Mouse (Mus musculus) heart, embryonic 14.5 days (tissue): ENCODE results near the gene Col11a2. TPM values are rescaled to one million over a fixed set of nuclear protein-coding genes. Genes with fewer than 3 reads are reported as not detected.

ENCODE experiments used
- ATAC-seq: fragments of 200-750 bp; cut with Nextera tagmentation; 2 replicates; pipeline ENCODE4 v1.8.0; 2017; ENCODE audit warnings: low read depth, moderate TSS enrichment; ENCODE audit not compliant: insufficient number of reproducible peaks, insufficient read depth, low FRiP score
- H3K27ac ChIP-seq, 2 experiments: fragments of 200-500 bp in 1 of 2; fragments of 300-500 bp in 1 of 2; sonication (generic) in 1 of 2; replicated peaks in 1 of 2; 2 replicates each; pipeline ENCODE4 v1.5.1; 2012 to 2014; ENCODE audit warnings: low read depth in 2 of 2, low read length in 2 of 2, control low read depth in 1 of 2, mild to moderate bottlenecking in 1 of 2, mixed read lengths in 1 of 2; ENCODE audit not compliant: control insufficient read depth in 1 of 2, insufficient read depth in 1 of 2
- H3K27me3 ChIP-seq: fragments of 300-500 bp; sonication (generic); 2 replicates; pipeline ENCODE4 v1.6.1; 2014; ENCODE audit warnings: mild to moderate bottlenecking, low read length, control low read depth; ENCODE audit not compliant: control insufficient read depth, insufficient read depth
- H3K36me3 ChIP-seq: fragments of 300-500 bp; sonication (generic); 2 replicates; pipeline ENCODE4 v1.6.1; 2014; ENCODE audit warnings: mild to moderate bottlenecking, control low read depth, low read length, mixed read lengths; ENCODE audit not compliant: control insufficient read depth, insufficient read depth
- H3K4me1 ChIP-seq, 2 experiments: fragments of 200-500 bp in 1 of 2; fragments of 300-500 bp in 1 of 2; sonication (generic) in 1 of 2; 2 replicates each; pipeline ENCODE4 v1.6.1; 2012 to 2014; ENCODE audit warnings: low read length in 2 of 2, control low read depth in 1 of 2, mixed read lengths in 1 of 2; ENCODE audit not compliant: control insufficient read depth in 2 of 2, insufficient read depth in 2 of 2
- H3K4me2 ChIP-seq: fragments of 300-500 bp; sonication (generic); 2 replicates; pipeline ENCODE4 v1.6.1; 2014; ENCODE audit warnings: mild to moderate bottlenecking, low read length
- H3K4me3 ChIP-seq, 2 experiments: fragments of 200-500 bp in 1 of 2; fragments of 300-500 bp in 1 of 2; sonication (generic) in 1 of 2; 2 replicates each; pipeline ENCODE4 v1.5.1; 2012 to 2014; ENCODE audit warnings: low read length in 2 of 2, mild to moderate bottlenecking in 2 of 2, control low read depth in 1 of 2, low read depth in 1 of 2, moderate library complexity in 1 of 2; ENCODE audit not compliant: control insufficient read depth in 1 of 2, insufficient read depth in 1 of 2
- H3K9ac ChIP-seq: fragments of 300-500 bp; sonication (generic); 2 replicates; pipeline ENCODE4 v1.6.1; 2014; ENCODE audit warnings: mild to moderate bottlenecking, low read length
- H3K9me3 ChIP-seq: fragments of 300-500 bp; sonication (generic); 2 replicates; pipeline ENCODE4 v1.6.1; 2016; ENCODE audit warnings: low read length, control low read depth; ENCODE audit not compliant: control insufficient read depth
- WGBS: fragments of 180-500 bp; shearing (Covaris S2); extraction: QIAGEN DNeasy Blood & Tissue Kit; methylation state at CpG from one replicate; pipeline ENCODE4 v1.1.7; 2014; 5-methylcytosine and 5-hydroxymethylcytosine counted together
- polyA plus RNA-seq: library from polyadenylated mRNA; unstranded; fragments of >200 nt; fragmentation: Nextera tagmentation; extraction: Ambion mirVana; gene quantifications from 2 replicates; pipeline ENCODE4 v1.2.1, GENCODE M21; 2014

Col11a2 gene
- polyA plus RNA-seq, 1 experiment from 2014 or later = 0.51 TPM

GRCm38 (mm10) chr17:34107109-34107867 lies 68.1 kb downstream of the Col11a2 start:
- no peak for ATAC-seq
- Histone ChIP-seq H3K9ac (no peak overlapping the region), H3K4me2 (no peak overlapping the region), H3K9me3 (no peaks in the 10 kb centered on the region), H3K36me3 (peaks cover 34% of the 10 kb centered on the region), H3K27ac (no peak overlapping the region), H3K4me3 (no peak overlapping the region), H3K27me3 (no peaks in the 10 kb centered on the region), H3K4me1 (no peaks in the 10 kb centered on the region)
- WGBS = 79% methylated on average over 7 of the region's 7 CpGs

- peaks cover 46% of the 10 kb centered on the region for H3K36me3 ChIP-seq
- no peak overlapping the region for H3K4me3 ChIP-seq
- H3K9ac ChIP-seq = no peak overlapping the region
- no peak overlapping the region for H3K4me2 ChIP-seq
- ATAC-seq = no peak
- 85% methylated on average over 5 of the region's 6 CpGs for WGBS
- no peak overlapping the region for H3K27ac ChIP-seq
- no peaks in the 10 kb centered on the region for H3K27me3 ChIP-seq
- no peaks in the 10 kb centered on the region for H3K9me3 ChIP-seq
- H3K4me1 ChIP-seq = no peaks in the 10 kb centered on the region
Observed at GRCm38 (mm10) chr17:34108460-34108859, 69.2 kb downstream of the Col11a2 start.

- Histone ChIP-seq H3K9ac (no peak overlapping the region), H3K27ac (no peak overlapping the region), H3K36me3 (peaks cover 54% of the 10 kb centered on the region), H3K9me3 (no peaks in the 10 kb centered on the region), H3K27me3 (no peaks in the 10 kb centered on the region), H3K4me2 (no peak overlapping the region), H3K4me1 (no peaks in the 10 kb centered on the region), H3K4me3 (no peak overlapping the region)
- no peak for ATAC-seq
- 73% methylated on average over 14 of the region's 14 CpGs for WGBS
Observed at GRCm38 (mm10) chr17:34109038-34109805, 70.0 kb downstream of the Col11a2 start.

GRCm38 (mm10) chr17:34109806-34110195 lies 70.6 kb downstream of the Col11a2 start:
- H3K27ac ChIP-seq = no peak overlapping the region
- H3K4me1 ChIP-seq = no peaks in the 10 kb centered on the region
- ATAC-seq = no peak
- no peak overlapping the region for H3K4me2 ChIP-seq
- no peak overlapping the region for H3K9ac ChIP-seq
- H3K27me3 ChIP-seq = no peaks in the 10 kb centered on the region
- no peak overlapping the region for H3K4me3 ChIP-seq
- H3K36me3 ChIP-seq = peaks cover 60% of the 10 kb centered on the region
- H3K9me3 ChIP-seq = no peaks in the 10 kb centered on the region
- WGBS = 76% methylated on average over 3 of the region's 3 CpGs

- H3K4me2 ChIP-seq = no peak overlapping the region
- H3K4me3 ChIP-seq = no peak overlapping the region
- 52% methylated on average over 8 of the region's 8 CpGs for WGBS
- no peak for ATAC-seq
- no peaks in the 10 kb centered on the region for H3K27me3 ChIP-seq
- H3K27ac ChIP-seq = no peak overlapping the region
- H3K9me3 ChIP-seq = no peaks in the 10 kb centered on the region
- H3K9ac ChIP-seq = no peak overlapping the region
- H3K4me1 ChIP-seq = no peaks in the 10 kb centered on the region
- peaks cover 65% of the 10 kb centered on the region for H3K36me3 ChIP-seq
Observed at GRCm38 (mm10) chr17:34110309-34110708, 71.1 kb downstream of the Col11a2 start.

- Histone ChIP-seq H3K9me3 (no peaks in the 10 kb centered on the region), H3K27me3 (no peaks in the 10 kb centered on the region), H3K4me1 (peaks cover 4 to 16% of the 10 kb centered on the region in 2 experiments; a peak in 3 of 4 replicates), H3K4me3 (no peak overlapping the region), H3K27ac (no peak overlapping the region), H3K36me3 (peaks cover 99% of the 10 kb centered on the region), H3K9ac (no peak overlapping the region), H3K4me2 (no peak overlapping the region)
- 90% methylated on average over 7 of the region's 7 CpGs for WGBS
- no peak for ATAC-seq
Observed at GRCm38 (mm10) chr17:34114114-34114513, 74.9 kb downstream of the Col11a2 start.
